Mouse (Mus musculus) adipocyte (in vitro differentiated cells): ENCODE data around the gene Plod3.
A peak's percentile ranks its signal among the peaks of the same experiment; 100 is the strongest.

Experiments
- DNase-seq: peaks from one replicate; pipeline ENCODE4 v3.0.0-alpha.2; 2016; ENCODE audit warnings: low spot score

Gene Plod3

DNA sequence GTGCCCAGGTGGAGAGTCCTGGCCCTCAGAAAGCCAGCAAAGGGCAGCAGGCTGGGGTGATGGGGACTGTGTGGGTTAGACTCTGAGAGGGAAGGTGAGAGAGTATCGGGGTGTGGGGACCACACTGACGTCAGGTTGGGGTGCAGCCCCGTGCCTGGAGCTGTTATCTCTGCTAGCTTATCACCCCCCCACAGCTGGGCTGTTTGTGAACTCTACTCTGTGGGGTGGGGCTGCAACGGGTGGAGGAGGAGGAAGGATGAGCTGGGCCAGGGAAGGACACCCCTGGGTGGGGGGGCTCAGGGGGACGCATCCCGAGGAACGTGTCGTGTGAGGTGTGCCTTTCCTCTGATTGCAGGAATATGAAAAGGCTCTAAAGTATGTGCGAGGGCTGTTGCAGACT lies 21.6 kb upstream of the Plod3 start:
- DNase-seq, result no peak

DNA sequence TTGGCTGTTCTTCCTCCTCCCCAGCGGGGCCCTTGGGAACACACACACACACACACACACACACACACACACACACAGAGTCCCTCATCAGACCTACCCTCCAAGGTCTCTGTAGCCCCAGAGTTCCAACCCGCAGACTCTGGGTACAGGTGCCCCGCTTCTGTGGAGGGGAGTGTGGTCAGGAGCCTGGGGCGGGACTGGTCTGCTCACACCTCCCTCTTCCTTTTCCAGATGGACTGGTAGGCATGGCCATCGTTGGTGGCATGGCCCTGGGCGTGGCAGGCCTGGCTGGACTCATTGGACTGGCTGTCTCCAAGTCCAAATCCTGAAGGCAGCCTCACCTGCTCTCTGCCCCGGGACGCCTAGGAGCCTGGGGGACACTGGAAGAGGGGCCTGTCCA lies 21.1 kb upstream of the Plod3 start:
- DNase-seq, result no peak

DNA sequence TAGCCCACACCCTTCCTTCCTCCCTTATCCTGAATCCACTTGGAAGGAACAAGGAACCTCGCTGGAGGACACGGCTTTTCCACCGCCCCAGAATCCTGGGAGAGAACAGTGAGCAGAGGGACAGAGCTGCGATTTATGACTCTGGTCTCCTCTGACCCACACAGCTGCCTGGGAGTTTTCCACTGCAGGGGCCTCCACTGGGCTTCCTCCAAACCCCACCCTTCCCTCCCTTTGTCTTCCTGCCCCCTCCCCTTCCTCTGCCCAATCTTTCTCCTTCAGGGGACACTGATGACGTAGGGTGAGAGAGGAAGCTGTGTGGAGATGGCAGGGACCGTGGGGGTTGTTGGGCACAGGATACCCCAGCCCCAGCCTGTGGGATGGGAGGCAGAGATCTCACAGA lies 20.5 kb upstream of the Plod3 start, which contains the start of gene Cldn15:
Gene Cldn15, plus strand, starts transcription at position 286 of the 400 bp plus-strand sequence.
- DNase-seq, result peak; percentile 92

DNA sequence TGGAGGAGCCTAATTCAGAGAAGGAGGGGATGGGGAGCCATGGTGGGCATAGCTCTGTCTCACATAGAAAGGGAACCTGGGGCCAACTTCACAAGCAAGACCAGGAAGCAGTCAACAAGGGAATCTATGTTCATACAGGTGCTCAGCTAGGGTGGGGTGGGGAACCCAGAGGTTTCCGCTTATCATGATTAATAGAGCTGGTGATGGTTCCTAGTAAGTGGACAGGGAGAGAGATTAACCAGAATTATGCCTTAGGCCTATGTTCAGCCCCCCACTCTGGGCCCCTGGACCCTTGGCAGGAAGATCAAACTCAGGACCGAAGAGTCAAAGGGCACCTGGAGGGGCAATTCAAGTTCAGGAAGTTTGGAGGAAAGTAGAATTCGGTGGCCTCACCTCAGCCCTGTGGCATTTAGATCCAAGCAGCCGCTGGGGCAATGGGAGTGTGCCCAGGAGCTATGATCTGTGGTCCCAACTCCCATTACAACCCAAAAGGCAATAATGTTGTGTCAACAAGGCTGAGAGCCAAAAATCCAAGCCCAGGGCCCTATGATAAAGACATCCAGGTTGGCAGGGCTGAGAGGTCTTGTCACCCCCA lies 19.9 kb upstream of the Plod3 start:
- no peak for DNase-seq

DNA sequence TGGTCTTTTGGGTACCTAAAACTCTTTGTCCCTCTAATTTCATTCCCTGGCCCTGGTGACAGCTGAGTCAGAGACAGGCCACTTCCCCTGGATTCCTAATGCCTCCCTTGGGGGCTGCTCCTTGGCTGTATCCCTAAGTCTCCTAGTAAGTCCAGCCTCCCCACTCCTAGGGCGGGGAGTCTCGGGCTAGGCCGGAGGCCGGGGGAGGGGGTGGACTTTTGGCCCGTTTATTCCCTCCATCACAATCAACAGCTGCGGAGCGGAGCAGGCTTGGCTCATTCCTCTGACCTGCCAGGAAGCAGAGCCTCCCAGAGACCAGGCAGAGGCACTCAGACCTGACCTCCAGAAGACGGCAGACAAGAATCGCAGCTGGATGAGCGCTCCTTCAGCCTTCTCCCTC lies 19.2 kb upstream of the Plod3 start:
- peak; percentile 99 for DNase-seq

DNA sequence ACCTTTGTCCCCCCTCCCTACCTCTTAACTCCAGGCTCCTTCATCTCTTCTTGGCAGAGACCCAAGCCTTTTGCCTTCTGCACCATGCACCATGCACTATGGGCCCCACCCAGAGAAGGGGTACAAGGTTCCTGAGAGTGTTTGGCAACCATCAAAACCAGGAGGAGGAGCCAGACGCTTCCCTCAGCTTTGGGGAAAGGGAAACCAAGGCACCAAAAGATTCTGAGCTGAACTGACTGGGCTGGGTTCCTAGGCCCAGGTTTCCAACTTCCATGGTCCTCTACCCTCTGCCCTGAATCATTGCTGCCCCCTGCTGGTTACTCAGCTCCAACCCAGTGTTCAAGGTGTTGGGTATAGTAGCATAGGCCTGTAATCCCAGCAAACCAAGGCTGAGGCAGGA lies 16.1 kb upstream of the Plod3 start:
- peak; percentile 93 for DNase-seq

DNA sequence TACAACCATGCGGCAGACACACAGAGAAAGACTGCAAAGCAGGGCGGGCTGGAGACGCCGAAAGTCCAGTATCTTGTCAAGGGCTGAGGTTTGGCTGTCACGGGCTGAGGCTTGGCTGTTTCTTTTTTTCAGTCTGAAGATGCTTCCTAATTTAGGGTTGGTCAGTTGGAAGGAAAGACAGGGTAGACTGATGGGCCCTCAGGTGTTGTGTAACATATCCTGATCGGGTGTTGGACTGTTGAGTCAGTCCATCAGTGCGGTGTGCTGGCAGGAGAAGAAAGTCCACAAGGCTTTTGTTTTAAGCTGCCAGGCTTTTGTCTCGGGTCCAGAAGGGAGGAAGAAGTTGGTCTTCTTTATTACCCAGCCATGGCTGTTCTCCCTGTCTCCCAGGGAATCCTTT lies 13.1 kb upstream of the Plod3 start:
- no peak for DNase-seq

DNA sequence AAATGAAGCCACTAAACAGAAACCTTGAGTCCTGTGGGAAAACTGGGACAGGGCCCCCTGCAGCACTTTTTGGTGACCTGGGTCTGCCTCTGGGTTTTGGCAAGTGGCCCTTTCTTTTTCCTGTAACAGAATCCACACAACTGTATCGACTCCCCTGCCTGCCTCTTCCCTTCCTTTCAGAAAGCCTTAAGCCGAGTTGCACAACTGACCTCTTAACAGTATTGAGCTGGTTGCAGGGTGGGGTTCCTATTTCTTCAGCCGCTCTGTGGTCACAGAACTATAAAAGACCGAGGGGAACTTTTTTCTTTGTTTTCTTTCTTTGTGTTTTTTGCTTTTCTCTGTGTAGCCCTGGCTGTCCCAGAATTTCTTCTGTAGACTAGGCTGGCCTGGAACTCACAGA lies 9.1 kb upstream of the Plod3 start:
- DNase-seq, result peak; percentile 66

DNA sequence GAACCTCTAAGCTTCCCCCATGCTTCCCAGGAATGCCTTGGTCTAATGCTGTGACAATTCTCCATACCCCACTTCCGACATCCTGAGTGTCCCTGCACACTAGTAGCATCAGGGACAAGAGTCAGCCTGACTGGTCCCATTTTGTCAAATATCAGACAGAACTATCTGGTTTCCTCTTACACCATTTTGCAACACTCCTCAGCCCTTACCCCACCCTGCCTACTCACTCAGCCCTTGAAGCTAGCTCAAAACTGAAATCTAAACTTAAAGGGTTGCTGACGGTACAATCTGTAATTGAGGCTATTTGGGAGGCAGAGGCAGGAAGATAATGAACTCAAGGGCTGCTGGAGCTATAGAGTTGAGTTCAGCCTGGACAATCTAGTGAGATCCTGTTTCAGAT lies 7.1 kb upstream of the Plod3 start:
- DNase-seq, result no peak

DNA sequence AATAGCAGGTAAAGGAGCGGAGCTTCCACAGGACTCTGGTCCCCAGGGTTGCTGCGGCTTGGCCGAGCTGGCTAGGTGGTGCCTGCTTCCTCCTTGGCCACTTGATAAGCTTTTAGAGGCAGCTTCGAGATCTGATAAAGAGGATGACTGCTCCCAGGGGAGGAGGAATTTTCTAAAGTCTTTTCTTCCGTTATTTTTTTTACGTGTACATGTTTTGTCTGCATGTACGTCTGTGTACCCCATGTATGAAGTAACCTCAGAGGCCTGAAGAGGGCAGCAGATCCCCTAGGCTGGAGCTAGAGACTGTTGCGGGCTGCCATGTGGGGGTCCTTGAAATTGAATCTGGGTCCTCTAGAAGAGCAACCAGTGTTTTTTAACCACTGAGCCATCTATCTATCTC lies 5.8 kb upstream of the Plod3 start:
- DNase-seq, result no peak

DNA sequence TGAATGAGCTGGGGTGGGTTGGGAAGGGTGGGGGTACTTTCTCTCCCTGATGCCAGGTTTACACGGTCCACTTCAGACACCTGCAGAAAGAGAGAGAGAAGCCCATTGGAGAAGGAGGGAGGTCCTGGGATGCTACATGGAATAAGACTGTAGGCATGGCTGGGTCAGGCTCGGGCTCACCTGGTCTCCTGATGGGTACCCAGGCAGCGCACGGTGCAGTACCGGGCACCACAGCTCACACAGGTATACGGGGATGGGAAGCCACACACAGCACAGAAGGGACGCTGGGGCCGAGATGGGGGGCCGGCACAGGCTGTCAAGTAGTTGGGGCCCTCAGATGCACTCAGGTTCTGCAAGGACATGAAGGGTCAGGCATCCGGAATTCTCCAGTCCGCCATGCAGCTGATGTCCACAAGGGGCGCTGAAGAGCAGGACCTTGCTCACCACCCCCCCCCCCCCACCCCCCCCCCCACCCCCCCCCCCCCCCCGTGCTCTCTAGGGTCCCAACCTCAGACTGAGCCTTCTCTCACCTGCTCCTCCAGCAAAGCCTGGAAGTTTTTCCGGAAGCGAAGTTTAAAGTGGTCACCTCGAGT lies 4.4 kb upstream of the Plod3 start:
- DNase-seq, result no peak

DNA sequence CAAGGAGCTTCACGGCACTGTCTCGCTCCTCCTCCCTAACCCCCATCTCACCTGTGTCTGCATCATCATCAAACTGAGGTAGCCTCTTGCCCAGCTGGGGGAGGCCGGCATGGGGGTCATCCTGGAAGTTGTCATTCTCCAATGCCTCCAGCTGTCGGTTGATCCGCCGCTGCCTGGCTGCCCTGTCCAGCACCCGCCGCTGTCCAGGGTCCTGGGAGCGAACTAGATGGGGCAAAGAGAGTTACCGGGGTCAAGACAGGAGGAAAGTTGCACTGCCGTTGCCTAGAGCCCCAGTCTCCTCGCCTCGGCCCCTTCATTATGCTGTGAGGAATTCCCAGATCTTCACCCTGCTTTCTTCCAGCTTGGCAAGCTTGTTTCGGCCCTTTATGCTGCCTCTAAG lies 2.0 kb upstream of the Plod3 start:
- no peak for DNase-seq

DNA sequence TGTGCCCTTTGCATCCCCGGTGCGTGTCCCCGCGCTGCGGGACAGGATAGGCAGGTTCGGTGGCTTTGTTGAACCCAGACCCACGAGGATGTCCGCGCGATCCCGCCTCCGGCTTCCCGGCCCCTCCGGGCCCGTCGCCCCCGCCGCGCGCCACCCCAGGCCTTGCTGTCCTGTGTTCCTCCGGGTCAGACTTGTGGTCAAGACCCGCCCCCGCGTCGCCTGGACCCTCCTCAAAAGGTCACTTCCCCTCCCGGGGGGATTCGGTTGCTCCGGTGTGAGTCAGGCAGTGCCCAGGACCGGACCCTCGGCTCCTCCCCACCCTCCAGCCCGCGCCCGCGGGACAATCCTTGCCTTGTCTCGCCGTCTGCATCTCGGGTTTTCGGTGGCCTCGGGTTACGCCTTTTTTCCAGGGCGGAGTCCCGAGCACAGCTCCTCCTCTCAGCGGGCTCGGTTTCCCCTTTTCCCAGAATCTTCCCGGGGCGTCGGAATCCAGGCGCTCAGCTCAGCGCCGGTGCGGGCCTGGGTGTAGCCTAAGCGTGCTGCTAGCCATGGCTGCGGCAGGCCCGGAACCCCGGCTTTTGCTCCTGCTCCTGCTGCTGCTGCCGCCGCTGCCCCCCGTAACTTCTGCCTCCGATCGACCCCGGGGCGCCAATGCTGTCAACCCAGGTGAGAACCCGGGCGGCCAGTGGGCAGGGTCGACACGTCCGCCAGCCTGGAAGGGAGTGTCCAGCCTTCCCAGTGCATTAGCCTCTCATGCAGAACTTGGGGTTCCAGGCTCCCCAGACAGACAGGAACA lies 517 bp downstream of the Plod3 start:
- peak; percentile 87 for DNase-seq

DNA sequence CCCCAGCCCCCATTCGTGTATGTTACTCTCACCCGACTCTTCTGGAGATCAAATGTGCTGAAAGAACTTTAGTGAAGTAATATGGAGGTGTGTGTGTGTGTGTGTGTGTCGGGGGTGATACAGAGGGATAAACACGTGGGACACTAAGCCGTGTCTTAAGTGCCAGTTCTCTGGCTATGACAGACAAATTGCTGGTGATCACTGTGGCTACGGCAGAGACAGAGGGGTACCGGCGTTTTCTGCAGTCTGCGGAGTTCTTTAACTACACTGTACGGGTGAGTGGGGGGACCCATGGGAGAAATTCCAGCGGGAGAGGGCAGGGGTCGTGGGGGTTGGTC lies 1.1 kb downstream of the Plod3 start, which contains the start of gene Znhit1:
Gene Znhit1, minus strand, starts transcription at position 88 of the 338 bp plus-strand sequence.
- no peak for DNase-seq

DNA sequence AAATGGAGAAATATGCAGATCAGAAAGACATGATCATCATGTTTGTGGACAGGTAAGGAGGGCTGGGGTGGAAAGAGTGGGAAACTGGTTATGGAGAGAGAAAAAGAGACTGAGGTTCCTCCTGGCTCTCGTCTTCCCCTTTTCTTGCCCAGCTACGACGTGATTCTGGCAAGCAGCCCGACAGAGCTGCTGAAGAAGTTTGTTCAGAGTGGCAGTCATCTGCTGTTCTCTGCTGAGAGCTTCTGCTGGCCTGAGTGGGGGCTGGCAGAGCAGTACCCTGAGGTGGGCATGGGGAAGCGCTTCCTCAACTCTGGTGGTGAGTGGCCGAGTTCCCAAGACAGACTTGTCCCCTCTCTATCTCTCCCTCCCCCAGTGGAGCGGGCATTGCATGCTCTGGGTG lies 1.6 kb downstream of the Plod3 start:
- DNase-seq, result peak; percentile 59

DNA sequence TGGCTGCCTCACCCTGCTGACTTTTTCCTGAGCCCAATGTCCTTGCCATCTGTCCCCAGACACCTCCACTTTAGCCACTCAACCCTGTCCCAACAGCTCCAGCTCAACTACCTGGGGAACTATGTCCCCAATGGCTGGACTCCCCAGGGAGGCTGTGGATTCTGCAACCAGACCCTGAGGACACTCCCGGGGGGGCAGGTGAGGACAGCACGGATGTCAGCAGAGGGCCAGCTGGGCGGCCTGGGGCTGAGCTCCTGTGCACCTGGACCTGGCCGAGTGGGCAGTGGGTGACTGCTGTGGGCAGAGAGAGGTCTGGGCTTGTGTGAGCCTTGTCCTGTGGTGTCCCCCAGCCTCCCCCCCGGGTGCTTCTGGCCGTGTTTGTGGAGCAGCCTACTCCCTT lies 3.0 kb downstream of the Plod3 start:
- DNase-seq, result no peak

DNA sequence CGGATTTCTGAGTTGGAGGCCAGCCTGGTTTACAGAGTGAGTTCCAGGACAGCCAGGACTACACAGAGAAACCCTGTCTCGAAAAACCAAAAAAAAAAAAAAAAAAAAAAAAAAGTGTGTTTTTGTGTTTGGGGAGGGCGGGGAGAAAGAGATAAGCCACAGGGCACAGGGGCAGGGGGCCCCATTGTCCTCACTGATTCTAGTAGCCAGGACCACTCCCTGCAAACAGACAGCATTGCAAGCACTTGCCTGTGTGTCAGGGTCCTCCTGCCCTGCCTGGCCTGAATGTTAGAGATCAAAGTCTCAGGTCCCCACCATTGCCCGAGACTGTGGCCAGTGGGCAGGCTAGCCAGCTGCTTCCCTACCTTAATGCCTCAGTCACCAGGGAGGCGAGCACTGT lies 12.6 kb downstream of the Plod3 start:
- DNase-seq, result no peak

DNA sequence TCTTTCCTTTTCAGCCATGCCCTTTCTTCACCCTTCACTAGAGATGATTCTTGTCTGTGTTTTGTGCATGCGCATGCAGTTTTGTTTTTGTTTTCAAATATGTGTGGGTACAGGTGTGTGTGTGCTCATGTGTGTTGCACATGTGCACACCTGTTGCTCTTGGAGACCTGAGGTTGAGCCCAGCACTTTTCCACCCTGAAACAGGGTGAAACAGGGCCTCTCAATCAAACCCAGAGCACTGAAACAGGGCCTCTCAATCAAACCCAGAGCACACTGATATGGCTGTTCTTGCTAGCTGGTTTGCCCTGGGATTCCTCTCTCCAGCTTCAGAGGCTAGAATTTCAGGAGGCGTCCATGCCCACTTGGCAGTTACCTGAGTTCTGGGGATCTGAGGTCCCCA lies 13.8 kb downstream of the Plod3 start:
- DNase-seq, result no peak

DNA sequence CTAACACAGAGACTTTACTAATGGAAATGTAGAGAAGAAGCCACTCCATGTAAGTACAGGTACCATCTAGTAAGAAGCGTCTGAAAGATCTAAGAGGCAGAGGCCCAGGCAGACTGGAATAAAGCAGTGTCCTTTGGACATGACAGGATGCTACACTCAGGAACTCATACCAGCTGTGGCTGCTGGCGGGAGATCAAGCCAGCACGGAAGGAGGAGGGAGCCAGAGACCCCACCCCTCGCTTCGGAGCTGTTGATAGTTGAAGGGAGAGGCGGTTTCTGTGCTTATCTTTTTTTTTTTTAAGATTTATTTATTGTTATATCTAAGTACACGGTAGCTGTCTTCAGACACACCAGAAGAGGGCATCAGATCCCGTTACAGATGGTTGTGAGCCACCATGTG lies 20.5 kb downstream of the Plod3 start:
- DNase-seq, result no peak

DNA sequence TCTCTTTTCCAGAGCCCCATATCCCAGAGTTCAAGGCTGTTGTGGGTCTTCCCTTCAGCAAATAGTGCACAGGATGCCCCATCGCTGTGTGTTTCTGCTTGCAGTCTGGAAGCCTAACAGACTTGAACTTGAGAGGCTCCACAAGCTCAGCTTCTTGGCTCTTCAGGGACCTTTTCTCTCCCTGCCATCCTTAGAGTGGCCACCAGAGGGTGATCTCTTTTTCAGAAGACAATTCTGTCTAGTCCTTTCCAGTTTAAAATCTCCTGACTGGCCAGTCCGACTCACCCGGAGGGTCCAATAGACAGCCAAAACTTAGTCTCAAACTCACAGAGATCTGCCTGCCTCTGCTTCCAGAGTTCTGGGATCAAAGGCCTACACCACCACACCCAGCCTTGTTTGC lies 23.2 kb downstream of the Plod3 start:
- peak; percentile 82 for DNase-seq

DNA sequence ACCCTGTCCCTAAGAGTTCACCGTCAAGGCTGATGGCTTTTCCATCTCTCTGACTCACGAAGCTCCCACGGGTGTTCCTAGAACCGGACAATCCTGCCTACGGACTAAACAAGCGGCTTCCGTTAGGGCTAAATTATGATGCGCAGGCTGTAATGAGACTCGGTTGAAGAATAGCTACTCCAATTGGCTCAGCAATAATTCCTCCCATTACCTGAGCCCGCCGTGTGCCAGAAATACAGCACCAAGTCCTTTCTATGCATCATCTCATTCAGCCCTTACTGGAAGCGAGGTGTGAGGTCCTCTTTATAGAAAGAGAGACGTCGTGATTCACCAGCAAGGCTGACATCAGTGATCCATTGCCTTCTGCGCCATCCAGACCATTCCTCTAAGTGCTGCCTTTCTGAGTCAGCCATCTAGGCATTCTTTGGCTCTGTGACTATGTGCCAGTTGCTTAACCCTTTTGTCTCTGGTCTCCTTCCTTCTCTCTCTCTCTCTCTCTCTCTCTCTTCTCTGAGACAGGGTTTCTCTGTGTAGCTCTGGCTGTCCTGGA lies 25.7 kb downstream of the Plod3 start:
- DNase-seq, result no peak

DNA sequence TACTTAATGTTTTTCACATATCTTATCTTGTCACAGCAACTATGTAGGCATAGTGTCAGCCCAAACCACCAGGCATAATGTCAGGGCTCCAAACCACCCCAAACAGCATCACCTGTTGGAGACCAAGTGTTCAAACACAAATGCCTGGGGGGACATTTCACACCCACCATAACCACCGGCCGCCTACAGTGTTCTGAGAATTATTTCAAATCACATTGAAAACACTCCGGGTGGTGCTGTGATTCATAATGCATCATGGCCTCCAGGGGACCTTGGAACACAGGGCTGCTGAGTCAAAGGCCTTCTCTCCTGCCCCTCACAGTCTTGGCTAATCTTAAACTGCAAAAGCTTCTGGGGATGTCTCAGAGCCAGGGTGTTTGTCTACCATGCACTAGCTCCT lies 29.1 kb downstream of the Plod3 start:
- no peak for DNase-seq

DNA sequence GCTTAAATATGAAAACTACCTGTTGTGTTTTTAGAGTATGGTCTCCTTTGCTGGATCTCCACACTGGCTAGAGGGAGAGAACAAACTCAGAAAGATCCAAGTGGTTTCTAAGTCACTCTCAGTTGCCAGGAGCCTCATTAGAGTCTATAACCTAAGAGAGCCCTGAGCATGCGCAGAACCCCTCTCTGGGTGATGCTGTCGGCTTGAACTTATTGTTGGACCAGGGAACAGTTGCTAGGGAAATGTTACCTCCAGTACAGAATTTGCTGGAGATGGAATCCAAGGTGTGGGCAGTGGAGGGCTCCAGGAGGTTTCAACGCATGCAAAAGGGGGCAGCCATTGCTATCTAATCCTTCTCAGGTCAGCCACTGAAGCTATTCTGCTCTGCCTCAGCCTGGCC lies 37.5 kb downstream of the Plod3 start:
- no peak for DNase-seq
